Mouse (Mus musculus) midbrain, embryonic 12.5 days (tissue): ENCODE data around the gene Spsb2. TPM values are rescaled to one million over a fixed set of nuclear protein-coding genes. Genes with fewer than 3 reads are reported as not detected.

Experiments
- ATAC-seq: fragments of 200-750 bp; cut with Nextera tagmentation; 2 replicates; pipeline ENCODE4 v1.8.0; 2017; ENCODE audit warnings: low read depth, moderate TSS enrichment, moderate library complexity; ENCODE audit not compliant: low FRiP score
- H3K27ac ChIP-seq: fragments of 300-500 bp; sonication (generic); replicated peaks from 2 replicates; pipeline ENCODE4 v1.5.1; 2016; ENCODE audit warnings: mild to moderate bottlenecking
- H3K27me3 ChIP-seq: fragments of 300-500 bp; sonication (generic); 2 replicates; pipeline ENCODE4 v1.6.1; 2016; ENCODE audit warnings: mild to moderate bottlenecking
- H3K36me3 ChIP-seq: fragments of 300-500 bp; sonication (generic); 2 replicates; pipeline ENCODE4 v1.6.1; 2016
- H3K4me1 ChIP-seq: fragments of 300-500 bp; sonication (generic); 2 replicates; pipeline ENCODE4 v1.6.1; 2016
- H3K4me2 ChIP-seq: fragments of 300-500 bp; sonication (generic); replicated peaks from 2 replicates; pipeline ENCODE4 v1.6.1; 2016; ENCODE audit warnings: mild to moderate bottlenecking, moderate library complexity
- H3K4me3 ChIP-seq: fragments of 300-500 bp; sonication (generic); 2 replicates; pipeline ENCODE4 v1.5.1; 2016; ENCODE audit warnings: mild to moderate bottlenecking
- H3K9ac ChIP-seq: fragments of 300-500 bp; sonication (generic); replicated peaks from 2 replicates; pipeline ENCODE4 v1.6.1; 2016; ENCODE audit warnings: mild to moderate bottlenecking, moderate library complexity
- H3K9me3 ChIP-seq: fragments of 300-500 bp; sonication (generic); 2 replicates; pipeline ENCODE4 v1.6.1; 2016; ENCODE audit warnings: mild to moderate bottlenecking
- WGBS: fragments of 180-500 bp; shearing (Covaris S2); methylation state at CpG from one replicate; pipeline ENCODE4 v1.1.7; 2016; 5-methylcytosine and 5-hydroxymethylcytosine counted together
- polyA plus RNA-seq: library from polyadenylated mRNA; unstranded; fragments of >200 nt; fragmentation: Nextera tagmentation; extraction: Ambion mirVana; gene quantifications from 2 replicates; pipeline ENCODE4 v1.2.1, GENCODE M21; 2016

Gene Spsb2
- polyA plus RNA-seq, 1 experiment from 2014 or later = 8.1 TPM

- Histone ChIP-seq H3K36me3 (peaks cover 42% of the 10 kb centered on the region), H3K4me1 (peaks cover 53% of the 10 kb centered on the region), H3K27me3 (no peaks in the 10 kb centered on the region), H3K4me2 (peak overlapping the region; percentile 88), H3K9me3 (no peaks in the 10 kb centered on the region), H3K4me3 (peak overlapping the region; percentile 75), H3K9ac (peak overlapping the region; percentile 86), H3K27ac (peak overlapping the region; percentile 86)
- no peak for ATAC-seq
- WGBS = 15% methylated on average over 9 of the region's 9 CpGs
Observed at GRCm38 (mm10) chr6:124812848-124813247, 4.4 kb downstream of the Spsb2 start.

GRCm38 (mm10) chr6:124813496-124813895, 5.0 kb downstream of the Spsb2 start:
- Histone ChIP-seq H3K4me2 (peak overlapping the region; percentile 88), H3K27ac (peak overlapping the region; percentile 86), H3K9me3 (no peaks in the 10 kb centered on the region), H3K9ac (peak overlapping the region; percentile 86), H3K36me3 (peaks cover 48% of the 10 kb centered on the region), H3K4me1 (peaks cover 48% of the 10 kb centered on the region), H3K27me3 (no peaks in the 10 kb centered on the region), H3K4me3 (peak overlapping the region; percentile 75)
- under 1% methylated on average over 18 of the region's 18 CpGs for WGBS
- peak; percentile 69 for ATAC-seq

- Histone ChIP-seq H3K4me1 (peaks cover 43% of the 10 kb centered on the region), H3K36me3 (peaks cover 53% of the 10 kb centered on the region)
- WGBS = 0% methylated on average over 22 of the region's 22 CpGs
Observed at GRCm38 (mm10) chr6:124813933-124814332, 5.5 kb downstream of the Spsb2 start, which contains the start of gene Tpi1. TSS of gene Tpi1 (minus strand) at chr6:124814296.

GRCm38 (mm10) chr6:124814448-124814847, 6.0 kb downstream of the Spsb2 start:
- no peak overlapping the region for H3K9ac ChIP-seq
- peaks cover 58% of the 10 kb centered on the region for H3K36me3 ChIP-seq
- no peaks in the 10 kb centered on the region for H3K9me3 ChIP-seq
- H3K4me1 ChIP-seq = peaks cover 38% of the 10 kb centered on the region
- H3K4me2 ChIP-seq = peak overlapping the region; percentile 88
- H3K27me3 ChIP-seq = no peaks in the 10 kb centered on the region
- 43% methylated on average over 8 of the region's 8 CpGs for WGBS
- H3K4me3 ChIP-seq = peak overlapping the region; percentile 75
- peak; percentile 47 for ATAC-seq
- H3K27ac ChIP-seq = peak overlapping the region; percentile 86

More at GRCm38 (mm10) chr6:124813933-124814332, 5.5 kb downstream of the Spsb2 start, which contains the start of gene Tpi1:
- peak within 1 kb of the TSS; percentile 86 for H3K27ac ChIP-seq
- ATAC-seq = peak; percentile 77
- H3K4me2 ChIP-seq = peak within 1 kb of the TSS; percentile 88
- H3K9me3 ChIP-seq = no peaks in the 10 kb centered on the region
- peak within 1 kb of the TSS; percentile 86 for H3K9ac ChIP-seq
- no peaks in the 10 kb centered on the region for H3K27me3 ChIP-seq
- peak within 1 kb of the TSS; percentile 75 for H3K4me3 ChIP-seq

GRCm38 (mm10) chr6:124814858-124815774, 6.7 kb downstream of the Spsb2 start:
- Histone ChIP-seq H3K9ac (no peak overlapping the region), H3K4me3 (no peak overlapping the region), H3K27ac (no peak overlapping the region; the same call in 1 of the 2 replicates), H3K36me3 (peaks cover 64% of the 10 kb centered on the region), H3K4me1 (peaks cover 32% of the 10 kb centered on the region), H3K4me2 (0 out of 2 replicates have a peak overlapping the region, but pooled peaks have one; percentile 88), H3K9me3 (no peaks in the 10 kb centered on the region), H3K27me3 (no peaks in the 10 kb centered on the region)
- WGBS = 67% methylated on average over 9 of the region's 9 CpGs
- ATAC-seq = no peak

GRCm38 (mm10) chr6:124816611-124817010, 8.2 kb downstream of the Spsb2 start:
- Histone ChIP-seq H3K4me3 (no peak overlapping the region), H3K27ac (no peak overlapping the region), H3K9me3 (no peaks in the 10 kb centered on the region), H3K4me1 (peaks cover 29% of the 10 kb centered on the region), H3K9ac (no peak overlapping the region), H3K36me3 (peaks cover 66% of the 10 kb centered on the region), H3K27me3 (no peaks in the 10 kb centered on the region), H3K4me2 (no peak overlapping the region)
- no peak for ATAC-seq
- WGBS = 92% methylated on average over 4 of the region's 4 CpGs

- no peak for ATAC-seq
- WGBS = 96% methylated on average over 11 of the region's 11 CpGs
Observed at GRCm38 (mm10) chr6:124817125-124817524, 8.7 kb downstream of the Spsb2 start.

GRCm38 (mm10) chr6:124817563-124817962, 9.1 kb downstream of the Spsb2 start:
- 93% methylated on average over 8 of the region's 8 CpGs for WGBS
- peaks cover 67% of the 10 kb centered on the region for H3K36me3 ChIP-seq

More at GRCm38 (mm10) chr6:124817125-124817524, 8.7 kb downstream of the Spsb2 start:
- Histone ChIP-seq H3K27me3 (no peaks in the 10 kb centered on the region), H3K27ac (no peak overlapping the region), H3K36me3 (peaks cover 66% of the 10 kb centered on the region), H3K4me3 (no peak overlapping the region), H3K9me3 (no peaks in the 10 kb centered on the region), H3K9ac (no peak overlapping the region), H3K4me2 (no peak overlapping the region), H3K4me1 (peaks cover 28% of the 10 kb centered on the region)

GRCm38 (mm10) chr6:124817971-124818370, 9.5 kb downstream of the Spsb2 start:
- WGBS = 97% methylated on average over 8 of the region's 8 CpGs
- Histone ChIP-seq H3K9ac (0 out of 2 replicates have a peak overlapping the region, but pooled peaks have one; percentile 1), H3K4me3 (no peak overlapping the region)

More at GRCm38 (mm10) chr6:124817563-124817962, 9.1 kb downstream of the Spsb2 start:
- Histone ChIP-seq H3K4me3 (no peak overlapping the region), H3K9me3 (no peaks in the 10 kb centered on the region), H3K27ac (no peak overlapping the region), H3K9ac (no peak overlapping the region), H3K27me3 (no peaks in the 10 kb centered on the region), H3K4me1 (peaks cover 23% of the 10 kb centered on the region), H3K4me2 (no peak overlapping the region)
- no peak for ATAC-seq

GRCm38 (mm10) chr6:124820891-124821290, 12.4 kb downstream of the Spsb2 start:
- no peak overlapping the region for H3K27ac ChIP-seq

More at GRCm38 (mm10) chr6:124817971-124818370, 9.5 kb downstream of the Spsb2 start:
- no peak overlapping the region for H3K27ac ChIP-seq
- peaks cover 19% of the 10 kb centered on the region for H3K4me1 ChIP-seq
- H3K4me2 ChIP-seq = no peak overlapping the region
- ATAC-seq = no peak
- no peaks in the 10 kb centered on the region for H3K27me3 ChIP-seq
- peaks cover 71% of the 10 kb centered on the region for H3K36me3 ChIP-seq
- H3K9me3 ChIP-seq = no peaks in the 10 kb centered on the region

GRCm38 (mm10) chr6:124822049-124822448, 13.6 kb downstream of the Spsb2 start:
- H3K9ac ChIP-seq = no peak overlapping the region
- 97% methylated on average over 4 of the region's 4 CpGs for WGBS
- no peak overlapping the region for H3K27ac ChIP-seq
- no peaks in the 10 kb centered on the region for H3K4me1 ChIP-seq
- peaks cover 95% of the 10 kb centered on the region for H3K36me3 ChIP-seq
- H3K9me3 ChIP-seq = no peaks in the 10 kb centered on the region
- H3K27me3 ChIP-seq = no peaks in the 10 kb centered on the region
- no peak for ATAC-seq
- H3K4me3 ChIP-seq = no peak overlapping the region
- no peak overlapping the region for H3K4me2 ChIP-seq

More at GRCm38 (mm10) chr6:124820891-124821290, 12.4 kb downstream of the Spsb2 start:
- no peaks in the 10 kb centered on the region for H3K4me1 ChIP-seq
- WGBS = 94% methylated on average over 5 of the region's 5 CpGs
- peaks cover 100% of the 10 kb centered on the region for H3K36me3 ChIP-seq
- no peaks in the 10 kb centered on the region for H3K9me3 ChIP-seq
- H3K4me3 ChIP-seq = no peak overlapping the region
- no peak overlapping the region for H3K9ac ChIP-seq
- ATAC-seq = no peak
- no peaks in the 10 kb centered on the region for H3K27me3 ChIP-seq
- no peak overlapping the region for H3K4me2 ChIP-seq

GRCm38 (mm10) chr6:124828101-124828592, 19.7 kb downstream of the Spsb2 start:
- H3K36me3 ChIP-seq = peaks cover 54% of the 10 kb centered on the region
- ATAC-seq = no peak
- peak overlapping the region; percentile 92 for H3K4me2 ChIP-seq
- no peaks in the 10 kb centered on the region for H3K9me3 ChIP-seq
- no peaks in the 10 kb centered on the region for H3K27me3 ChIP-seq
- H3K4me3 ChIP-seq = peak overlapping the region; percentile 66
- H3K4me1 ChIP-seq = peaks cover 28% of the 10 kb centered on the region
- H3K9ac ChIP-seq = peak overlapping the region; percentile 74
- WGBS = 24% methylated on average over 10 of the region's 10 CpGs
- H3K27ac ChIP-seq = peak overlapping the region; percentile 60
